Mouse (Mus musculus) thymus, postnatal 4 days (tissue): ENCODE data around the gene Prpf6.

Source experiments
- DNase-seq: peaks from one replicate; pipeline ENCODE4 v3.0.0; 2021

The Prpf6 gene

GRCm38 (mm10) chr2:181580131-181580772, 11.4 kb upstream of the Prpf6 start:
- no peak for DNase-seq

- DNase-seq = peak; percentile 89
Observed at GRCm38 (mm10) chr2:181581016-181581401, 10.7 kb upstream of the Prpf6 start.

DNA sequence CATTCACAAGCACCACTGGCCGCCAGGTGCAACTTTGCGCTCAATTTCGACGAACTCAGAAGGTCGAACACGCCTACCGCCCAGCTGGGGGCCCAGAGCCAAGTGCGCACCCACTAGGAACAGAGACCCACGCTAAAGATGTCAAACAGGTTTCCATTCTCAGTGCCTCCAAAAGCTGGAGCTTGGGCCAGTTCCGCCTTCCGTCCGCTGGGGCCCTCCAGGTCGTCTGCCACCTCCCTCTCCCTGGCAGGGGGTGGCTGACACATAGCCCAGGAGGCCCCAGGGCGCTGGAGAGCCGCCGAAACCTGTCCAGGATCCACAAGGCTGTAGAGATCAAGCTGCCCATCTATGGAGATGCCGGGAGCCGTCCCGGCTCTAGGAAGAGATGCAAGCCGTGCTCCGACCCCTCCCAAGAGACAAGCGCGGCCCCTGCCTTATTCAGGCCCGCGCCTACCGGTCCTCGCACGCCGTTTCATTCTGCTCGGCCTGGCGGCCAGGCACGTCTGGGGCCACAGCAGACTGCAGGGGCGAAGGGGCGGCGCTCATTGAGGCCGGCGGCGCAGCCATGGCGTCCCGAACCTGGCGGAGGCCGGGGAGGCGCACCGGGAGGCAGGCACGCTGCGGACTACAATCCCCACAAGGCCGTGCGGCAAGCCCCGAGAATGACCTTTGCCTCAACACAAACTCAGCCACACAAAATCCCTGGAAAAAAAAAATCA, 10.1 kb upstream of the Prpf6 start:
- peak; percentile 91 for DNase-seq

- no peak for DNase-seq
Observed at GRCm38 (mm10) chr2:181582358-181582757, 9.3 kb upstream of the Prpf6 start.

GRCm38 (mm10) chr2:181582939-181583338, 8.7 kb upstream of the Prpf6 start:
- DNase-seq = no peak

DNA sequence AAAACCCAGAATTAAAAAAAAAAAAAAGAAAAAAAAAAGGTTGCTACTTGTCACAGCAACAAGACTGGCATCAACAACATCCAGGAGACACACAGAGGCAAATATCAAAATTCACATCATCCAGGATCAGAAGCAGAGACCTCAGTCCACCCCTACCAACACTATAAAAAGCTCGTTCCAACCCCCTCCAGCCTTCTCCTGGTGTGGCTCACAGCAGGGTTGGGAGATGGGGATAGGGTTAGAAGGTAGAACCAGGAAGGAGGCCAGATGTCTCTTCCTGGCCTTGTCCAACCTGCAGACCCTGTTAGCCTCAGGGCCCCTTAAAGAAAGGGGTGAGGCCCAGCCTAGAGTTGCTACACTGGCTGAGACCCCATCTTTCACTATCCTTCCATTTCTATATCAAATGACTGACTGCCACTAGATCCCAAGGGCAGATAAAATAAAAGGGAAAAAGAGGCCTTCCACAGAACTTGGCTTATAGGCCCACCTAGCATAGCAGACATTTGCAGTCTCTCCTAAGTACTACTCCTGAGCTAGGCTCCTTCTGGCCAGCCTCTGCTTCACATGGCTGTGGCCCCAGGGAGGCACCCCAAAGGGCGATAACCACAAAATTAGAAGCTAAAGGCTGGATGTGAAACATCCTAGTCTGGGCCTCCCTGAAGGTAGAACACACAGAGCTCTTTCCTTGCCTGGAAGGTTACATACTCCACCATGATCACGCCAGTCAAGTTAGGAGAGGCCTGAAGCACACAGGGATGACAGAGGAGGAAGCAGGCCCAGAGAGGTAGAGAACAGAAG, 8.0 kb upstream of the Prpf6 start:
- no peak for DNase-seq

GRCm38 (mm10) chr2:181584411-181584942, 7.2 kb upstream of the Prpf6 start, which contains the start of gene Uckl1:
Gene Uckl1 (minus strand): TSS chr2:181584892.
- no peak for DNase-seq

GRCm38 (mm10) chr2:181585506-181585905, 6.2 kb upstream of the Prpf6 start:
- no peak for DNase-seq

- no peak for DNase-seq
Observed at GRCm38 (mm10) chr2:181586124-181586523, 5.5 kb upstream of the Prpf6 start.

DNA sequence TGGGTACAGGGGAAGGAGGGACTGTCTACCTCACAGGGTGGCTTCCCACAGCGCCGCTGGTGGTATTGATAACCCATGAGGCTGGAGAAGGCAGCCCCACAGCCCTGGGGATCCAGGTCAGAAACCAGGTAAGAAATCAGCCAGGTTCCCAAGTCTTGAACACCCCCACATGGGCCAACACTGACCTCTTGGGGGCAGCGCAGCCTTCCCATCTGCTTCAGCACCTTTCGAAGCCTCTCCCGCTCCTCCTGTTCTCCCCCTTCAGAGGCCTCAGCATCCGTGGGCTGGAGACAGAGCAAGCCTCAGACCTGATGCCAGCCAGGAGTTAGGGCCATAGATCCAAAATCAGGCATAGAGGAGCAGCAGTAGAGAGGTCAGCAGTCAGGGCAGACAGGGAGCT, 3.9 kb upstream of the Prpf6 start:
- peak; percentile 49 for DNase-seq

DNA sequence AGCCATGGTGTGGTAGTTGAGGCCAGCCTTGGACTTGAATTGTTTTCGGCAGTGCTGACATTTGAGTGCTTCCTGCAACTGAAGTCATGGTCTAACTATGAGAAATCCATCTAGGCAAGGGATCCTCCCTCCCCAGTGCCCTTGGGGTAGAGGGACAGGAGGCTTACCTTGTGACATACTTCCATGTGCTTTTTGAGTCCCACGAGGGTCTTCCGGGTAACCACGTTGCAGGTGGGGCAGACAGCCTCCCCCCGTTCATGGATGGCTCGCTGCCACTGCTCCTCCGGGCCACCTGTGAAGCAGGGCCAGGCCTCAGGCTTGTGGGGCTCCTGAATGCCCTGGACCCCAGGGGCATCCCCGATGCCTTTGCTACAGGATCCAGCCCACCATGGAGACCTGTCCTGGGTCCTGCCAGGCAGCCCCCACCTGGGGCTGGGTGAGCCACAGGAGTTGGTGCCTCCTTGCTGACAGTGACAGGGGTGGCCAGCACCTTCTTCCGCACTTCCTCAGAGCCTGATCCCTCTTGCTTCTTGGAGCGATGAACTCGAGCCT, 3.4 kb upstream of the Prpf6 start:
- no peak for DNase-seq

DNA sequence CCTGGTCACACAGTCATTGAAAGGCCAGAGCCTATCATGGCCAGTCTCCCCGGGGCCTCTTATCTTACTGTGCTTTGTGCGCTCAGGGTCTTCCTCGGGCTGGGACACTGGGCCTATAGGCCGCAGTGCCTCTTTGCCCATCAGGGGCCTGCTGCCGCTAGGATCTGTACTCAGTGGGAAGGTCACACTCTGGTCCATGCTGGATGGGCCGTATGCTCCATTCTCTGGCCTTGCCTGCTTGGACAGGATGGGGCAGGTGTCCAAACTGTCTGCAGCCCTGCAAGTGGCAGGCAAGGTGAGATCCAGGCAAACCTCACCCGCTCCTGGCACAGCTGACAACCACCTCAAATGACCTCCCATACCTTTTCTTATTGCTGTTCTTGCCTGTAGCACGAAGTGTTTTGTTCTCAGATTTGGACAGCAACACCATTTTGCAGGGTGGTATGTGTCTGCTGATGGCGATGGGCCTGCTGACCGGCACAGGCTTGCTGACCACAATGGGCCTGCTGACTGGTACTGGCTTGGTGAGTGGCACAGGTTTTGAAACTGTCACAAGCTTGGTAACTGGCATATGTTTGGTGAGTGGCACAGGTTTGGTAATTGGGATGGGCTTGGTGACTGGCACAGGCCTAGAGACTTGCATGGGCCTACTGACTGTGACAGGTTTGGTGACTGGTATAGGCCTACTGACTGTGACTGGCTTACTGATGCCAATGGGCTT, 2.5 kb upstream of the Prpf6 start:
- no peak for DNase-seq

DNA sequence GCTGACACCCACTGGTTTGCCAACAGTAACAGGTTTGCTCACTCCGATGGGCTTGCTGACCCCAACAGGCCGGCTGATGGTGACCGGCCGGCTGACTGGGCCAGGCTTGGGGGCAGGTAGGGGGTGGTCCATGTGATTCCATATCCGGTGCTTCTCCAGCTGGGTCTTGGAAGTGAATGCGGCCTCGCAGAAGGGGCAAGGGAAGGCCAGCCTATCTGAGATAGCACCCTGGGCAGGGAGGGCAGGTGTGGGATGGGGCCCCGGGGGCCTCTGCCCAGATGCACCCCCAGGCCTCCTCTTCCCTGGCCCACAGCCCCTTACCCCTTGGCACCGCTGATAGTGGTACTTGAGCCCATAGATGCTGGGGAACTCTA, 1.9 kb upstream of the Prpf6 start:
- DNase-seq = no peak

DNA sequence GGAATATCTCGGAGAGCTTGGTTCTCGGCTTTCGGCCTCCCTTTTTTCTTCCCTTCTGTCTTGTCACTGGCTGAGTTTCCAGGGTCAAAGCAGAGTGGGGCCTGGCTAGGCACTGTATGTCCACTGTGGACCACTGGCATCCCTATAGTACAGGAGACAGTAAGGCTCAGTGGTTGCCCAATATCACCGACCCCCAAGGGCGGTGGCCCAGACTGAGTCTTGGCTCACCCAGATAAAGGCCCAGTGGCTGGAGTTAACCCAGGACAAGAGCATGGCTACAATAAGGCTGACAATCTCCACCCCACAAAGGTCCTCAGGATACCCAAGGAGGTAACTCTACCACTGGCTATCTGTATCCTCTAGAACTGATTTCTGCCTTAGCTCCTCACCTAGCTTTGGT, 1.2 kb upstream of the Prpf6 start:
- no peak for DNase-seq

DNA sequence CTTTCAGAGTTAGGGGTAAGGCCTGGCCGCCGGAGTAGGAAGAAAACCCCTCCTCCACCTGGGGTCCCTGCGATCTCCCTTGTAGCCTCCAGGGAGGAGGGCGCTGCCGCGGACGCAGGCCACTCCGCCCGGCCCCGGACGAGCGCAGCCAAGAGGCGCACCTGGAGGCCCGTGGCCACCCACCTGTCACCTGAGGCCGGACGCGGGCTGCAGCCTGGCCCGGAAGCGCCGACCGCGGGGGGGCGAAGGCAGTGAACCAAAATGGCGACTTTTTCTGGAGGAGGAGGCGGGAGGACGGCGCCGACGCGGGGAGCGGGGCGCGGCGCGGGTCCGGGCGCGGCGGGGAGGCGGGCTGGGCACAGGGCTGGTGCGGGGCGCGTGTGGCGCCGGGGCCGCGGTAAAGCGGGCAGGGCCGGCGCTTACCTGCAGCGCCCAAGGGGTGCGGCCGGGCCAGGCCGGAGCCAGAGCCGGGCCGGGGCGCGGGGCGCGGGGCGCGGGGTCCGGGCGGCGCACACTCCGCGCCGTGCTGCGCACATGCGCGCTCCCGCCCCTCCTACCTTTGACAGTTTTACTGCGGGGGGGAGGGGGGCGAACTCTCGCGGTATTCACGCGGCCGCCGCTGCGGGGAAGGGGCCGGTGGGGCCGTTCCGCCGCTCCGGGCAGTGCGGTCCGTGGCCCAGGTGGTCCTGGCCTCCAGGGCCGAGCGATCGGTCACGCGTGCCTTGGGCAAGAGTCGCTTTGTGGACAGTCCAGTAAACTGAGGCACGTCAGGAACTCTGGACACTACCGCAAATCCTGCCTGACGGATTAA, 768 bp downstream of the Prpf6 start, which contains the start of gene Zfp512b:
Zfp512b (minus strand) TSS at position 573 of the 811 bp plus-strand sequence.
- DNase-seq = peak; percentile 78

GRCm38 (mm10) chr2:181593042-181593421, 1.4 kb downstream of the Prpf6 start:
- DNase-seq = no peak

DNA sequence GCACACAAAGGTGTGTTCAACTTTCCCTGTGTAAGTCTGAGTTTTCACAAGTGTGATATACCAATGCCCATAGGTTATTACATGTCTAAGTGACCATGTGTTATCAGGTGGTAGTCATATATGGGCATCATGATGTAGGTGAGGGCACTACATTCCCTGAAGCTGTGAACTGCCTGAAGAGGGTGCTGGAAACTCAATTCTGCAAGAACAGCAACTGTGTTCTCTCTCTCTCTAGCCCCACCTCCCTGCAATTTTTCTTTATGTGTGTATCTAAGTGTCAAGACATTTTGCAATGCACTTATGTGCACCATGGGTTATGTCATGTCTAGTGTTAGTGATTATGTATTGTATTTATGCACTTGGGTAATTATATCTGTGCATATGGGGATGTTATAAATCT, 2.3 kb downstream of the Prpf6 start:
- no peak for DNase-seq

DNA sequence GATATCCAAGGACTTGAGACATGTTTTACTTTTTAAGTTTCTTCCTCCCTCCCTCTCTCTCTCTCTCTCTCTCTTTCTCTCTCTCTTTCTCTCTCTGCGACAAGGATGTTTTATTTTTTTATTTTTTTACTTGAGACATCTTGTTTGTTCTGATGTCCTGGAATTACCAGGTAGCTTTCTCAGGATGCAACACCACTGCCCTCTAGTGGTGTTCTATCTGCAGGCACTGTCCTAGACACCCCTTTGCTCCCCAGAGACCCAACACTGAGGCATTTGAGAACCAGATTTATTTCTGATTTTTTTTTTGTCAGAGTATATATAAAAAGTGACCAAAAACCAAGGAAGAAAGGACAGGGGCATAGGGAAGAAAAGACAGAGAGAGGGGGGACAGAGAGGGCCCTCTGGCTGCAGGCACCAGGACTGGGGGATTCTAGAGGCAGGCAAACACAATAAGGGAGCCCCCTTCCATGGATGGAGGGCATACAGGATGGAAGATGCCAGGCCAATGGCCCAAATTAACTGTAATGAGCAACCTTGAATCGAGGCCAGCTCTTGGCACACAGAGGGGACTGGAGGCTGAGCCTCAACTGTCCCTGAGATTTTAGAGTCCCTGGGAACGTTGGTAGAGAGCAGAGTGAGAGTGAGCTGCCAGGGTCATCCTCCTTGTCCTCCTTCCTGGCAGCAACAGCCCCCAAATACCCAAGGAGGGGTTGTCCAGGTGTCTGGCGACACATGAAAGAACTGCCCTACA, 3.5 kb downstream of the Prpf6 start:
- peak; percentile 58 for DNase-seq

GRCm38 (mm10) chr2:181596221-181596960, 4.7 kb downstream of the Prpf6 start:
- no peak for DNase-seq
